Mouse (Mus musculus): ENCODE data around the gene Ajuba.

DNA sequence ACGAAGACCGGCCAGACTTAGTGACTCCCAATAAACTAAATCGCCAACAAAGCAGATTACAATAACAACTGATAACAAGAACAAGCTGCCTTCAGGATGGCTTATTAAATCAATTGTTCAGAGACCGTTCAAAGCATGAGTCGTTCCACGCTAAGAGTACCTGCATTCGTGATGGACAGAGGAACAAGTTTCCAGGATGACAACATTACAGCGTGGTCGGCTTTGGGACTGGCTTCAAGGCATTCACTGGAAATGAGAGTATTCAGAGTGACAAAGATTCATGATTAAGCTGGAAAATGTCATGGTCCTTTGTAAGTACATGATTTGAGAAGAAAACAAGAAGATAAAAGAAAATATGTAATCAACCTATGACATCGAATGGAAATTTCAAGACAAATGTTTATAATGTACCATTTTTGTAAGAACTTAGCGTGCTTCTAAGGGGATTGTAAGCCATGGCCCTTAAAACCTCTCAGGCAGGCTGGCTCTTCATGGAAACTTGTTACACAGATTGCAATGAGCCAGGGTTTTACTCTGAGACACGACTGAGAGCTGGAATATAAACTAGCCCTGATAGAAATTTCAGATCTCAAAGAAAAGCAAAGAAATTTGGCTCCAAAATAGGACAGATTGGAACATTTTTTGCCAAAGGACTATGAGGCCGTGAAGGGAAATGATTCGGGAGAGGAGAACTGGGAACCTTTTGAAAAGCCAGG, 16.7 kb downstream of the Ajuba start:
- TF ChIP-seq CTCF (IDR thresholded peaks at IDR 0.05) (no peak), EP300 (IDR thresholded peaks at IDR 0.05; ENCODE audit: insufficient read depth, low read depth, low read length) (no peak)
